Mouse (Mus musculus): Measurements from ENCODE around the gene Pecr. TPM values are rescaled to one million over a fixed set of nuclear protein-coding genes. Genes with fewer than 3 reads are reported as not detected.

Gene Pecr
- polyA plus RNA-seq, 1 experiment, result 5.6 TPM

DNA sequence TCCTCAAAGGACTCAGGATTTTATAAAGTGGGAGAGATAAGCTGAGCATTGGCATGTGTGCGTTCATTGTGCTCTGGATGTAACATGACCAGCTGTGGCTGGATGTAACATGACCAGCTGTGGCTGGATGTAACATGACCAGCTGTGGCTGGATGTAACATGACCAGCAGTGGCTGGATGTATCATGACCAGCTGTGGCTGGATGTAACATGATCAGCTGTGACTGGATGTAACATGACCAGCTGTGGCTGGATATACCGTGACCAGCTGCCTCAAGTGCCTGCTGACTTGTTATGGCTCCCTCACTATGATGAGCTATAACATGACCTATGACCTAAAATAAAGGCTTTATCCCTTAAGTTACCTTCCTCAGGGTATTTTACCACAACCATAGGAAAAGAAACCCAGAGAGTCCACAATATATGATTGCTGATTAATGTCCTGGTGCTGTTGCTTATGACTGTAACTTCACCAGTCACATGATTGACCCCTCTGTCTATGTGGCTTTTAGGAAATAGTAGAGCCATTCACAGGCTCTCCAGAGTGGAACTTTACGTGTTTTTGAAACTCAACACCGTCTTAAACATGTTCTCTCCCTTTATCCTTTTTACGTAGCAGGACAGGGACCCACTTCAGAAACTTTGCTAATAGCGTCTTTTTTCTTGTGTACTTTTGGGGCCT lies 25.8 kb upstream of the Pecr start:
- Histone ChIP-seq H3K4me3 (ENCODE audit: insufficient read depth, low read length) (no peak overlapping the region), H3K27ac (ENCODE audit: insufficient read depth, low read depth, low read length) (no peak overlapping the region), H3K4me1 (ENCODE audit: control insufficient read depth, insufficient read depth, low read length) (peaks cover 6% of the 10 kb centered on the region)
- no peak for TF ChIP-seq CTCF (IDR thresholded peaks at IDR 0.05; ENCODE audit: low read depth, low read length)
- no peak for TF ChIP-seq POLR2A (IDR thresholded peaks at IDR 0.05; ENCODE audit: borderline replicate concordance, low read depth, low read length)

DNA sequence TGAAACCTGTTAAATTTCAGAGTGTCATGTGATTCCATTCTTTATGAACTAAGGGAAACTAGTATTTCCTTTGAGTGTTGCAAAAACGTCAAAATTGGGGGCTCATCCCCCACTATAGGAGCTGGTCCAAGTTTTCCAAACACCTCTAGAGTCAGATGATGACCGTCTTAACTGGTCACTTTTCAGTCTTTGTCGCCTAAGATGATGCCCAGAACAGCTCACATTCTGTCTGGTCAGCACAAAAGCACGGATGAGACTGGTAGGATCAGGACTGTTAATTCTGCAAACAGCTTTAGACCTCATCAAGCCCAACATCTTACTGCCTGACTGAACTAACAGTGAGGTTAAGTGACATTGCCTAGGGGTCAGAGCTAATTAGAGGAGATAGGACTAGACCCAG lies 24.8 kb upstream of the Pecr start:
- Histone ChIP-seq H3K4me1 (ENCODE audit: control insufficient read depth, insufficient read depth, low read length) (peaks cover 6% of the 10 kb centered on the region), H3K4me3 (ENCODE audit: insufficient read depth, low read length) (no peak overlapping the region), H3K27ac (ENCODE audit: insufficient read depth, low read depth, low read length) (no peak overlapping the region)
- TF ChIP-seq CTCF (IDR thresholded peaks at IDR 0.05; ENCODE audit: low read depth, low read length) (no peak), POLR2A (IDR thresholded peaks at IDR 0.05; ENCODE audit: borderline replicate concordance, low read depth, low read length) (no peak)

DNA sequence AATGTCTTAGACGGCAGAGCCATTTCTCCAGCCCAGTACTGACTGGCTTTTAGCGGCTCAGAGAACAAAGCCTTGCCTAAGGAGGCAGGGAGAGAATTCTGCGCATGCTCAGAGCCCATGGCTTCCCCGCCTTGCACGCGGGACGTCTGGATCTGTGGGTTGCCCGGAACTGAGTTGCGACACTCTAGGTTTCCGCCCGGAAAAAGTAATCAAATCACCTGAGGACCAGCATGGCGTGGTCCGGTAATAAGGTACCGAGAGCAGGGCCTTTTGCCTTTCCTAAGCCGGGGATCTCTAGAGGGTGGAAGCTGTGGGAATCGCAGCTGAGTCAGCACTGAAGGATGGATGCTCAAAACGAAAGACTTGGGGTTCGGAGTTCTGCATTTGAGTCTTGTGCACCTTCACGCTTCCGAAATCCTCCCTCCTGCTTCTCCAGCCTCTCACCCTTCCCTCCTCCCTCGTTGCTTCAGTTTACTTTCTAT lies 23.2 kb upstream of the Pecr start, which contains the start of gene Xrcc5:
Gene Xrcc5 (plus strand): TSS at position 105 of the 482 bp plus-strand sequence.
- peaks cover 6% of the 10 kb centered on the region for H3K4me1 ChIP-seq (ENCODE audit: control insufficient read depth, insufficient read depth, low read length)
- TF ChIP-seq POLR2A (IDR thresholded peaks at IDR 0.05; ENCODE audit: borderline replicate concordance, low read depth, low read length), result no peak
- H3K27ac ChIP-seq (ENCODE audit: insufficient read depth, low read depth, low read length), result peak within 1 kb of the TSS; percentile 42
- H3K4me3 ChIP-seq (ENCODE audit: insufficient read depth, low read length), result peak within 1 kb of the TSS; percentile 67

DNA sequence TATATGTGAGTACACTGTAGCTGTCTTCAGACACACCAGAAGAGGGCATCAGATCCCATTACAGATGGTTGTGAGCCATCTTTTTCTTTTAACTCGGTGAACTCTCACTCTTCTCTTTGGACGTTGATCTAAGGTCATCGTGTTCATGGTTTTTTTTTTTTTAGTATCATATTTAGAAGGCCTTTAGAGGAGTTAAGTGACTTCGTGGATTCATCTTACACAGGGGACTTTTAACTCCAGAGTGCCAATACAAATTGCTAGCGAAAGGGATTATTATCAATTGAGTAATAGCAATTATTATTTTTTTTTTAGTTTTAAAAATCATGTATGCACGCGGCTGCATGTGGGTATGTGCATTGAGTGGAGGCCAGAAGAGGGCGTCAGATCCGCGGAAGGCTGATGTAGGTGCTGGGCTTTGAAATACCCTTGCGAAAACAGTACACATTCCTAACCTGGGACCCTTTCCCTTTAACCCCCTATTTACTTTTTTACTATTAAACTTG lies 22.6 kb upstream of the Pecr start:
- TF ChIP-seq POLR2A (IDR thresholded peaks at IDR 0.05; ENCODE audit: borderline replicate concordance, low read depth, low read length) (no peak), CTCF (IDR thresholded peaks at IDR 0.05; ENCODE audit: low read depth, low read length) (peak; percentile 73)
- peaks cover 6% of the 10 kb centered on the region for H3K4me1 ChIP-seq (ENCODE audit: control insufficient read depth, insufficient read depth, low read length)
- H3K4me3 ChIP-seq (ENCODE audit: insufficient read depth, low read length), result peak overlapping the region; percentile 67; the same call in 1 of the 2 replicates
- H3K27ac ChIP-seq (ENCODE audit: insufficient read depth, low read depth, low read length), result peak overlapping the region; percentile 42; the same call in 1 of the 2 replicates

DNA sequence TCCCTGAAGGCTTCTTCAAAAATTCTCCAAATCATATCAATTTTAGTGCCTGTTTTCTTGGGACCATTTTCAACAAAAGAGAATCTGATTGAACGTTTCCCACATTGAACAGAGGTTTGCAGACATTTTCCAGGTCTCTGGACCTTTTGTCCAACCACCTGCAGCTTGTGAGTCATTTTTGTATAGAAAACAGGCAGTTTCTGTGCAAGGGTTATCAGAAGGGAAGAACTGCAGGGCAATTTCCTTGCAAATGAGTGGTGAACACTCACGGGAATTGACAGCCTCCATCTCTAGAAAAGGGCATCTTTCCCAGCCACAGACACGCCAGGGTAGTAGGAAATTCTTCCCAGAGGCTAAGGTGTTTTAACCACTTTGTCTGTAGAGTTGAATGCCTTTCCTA lies 22.1 kb upstream of the Pecr start:
- H3K4me1 ChIP-seq (ENCODE audit: control insufficient read depth, insufficient read depth, low read length), result peaks cover 6% of the 10 kb centered on the region
- H3K4me3 ChIP-seq (ENCODE audit: insufficient read depth, low read length), result no peak overlapping the region
- no peak overlapping the region for H3K27ac ChIP-seq (ENCODE audit: insufficient read depth, low read depth, low read length)
- no peak for TF ChIP-seq POLR2A (IDR thresholded peaks at IDR 0.05; ENCODE audit: borderline replicate concordance, low read depth, low read length)
- no peak for TF ChIP-seq CTCF (IDR thresholded peaks at IDR 0.05; ENCODE audit: low read depth, low read length)

DNA sequence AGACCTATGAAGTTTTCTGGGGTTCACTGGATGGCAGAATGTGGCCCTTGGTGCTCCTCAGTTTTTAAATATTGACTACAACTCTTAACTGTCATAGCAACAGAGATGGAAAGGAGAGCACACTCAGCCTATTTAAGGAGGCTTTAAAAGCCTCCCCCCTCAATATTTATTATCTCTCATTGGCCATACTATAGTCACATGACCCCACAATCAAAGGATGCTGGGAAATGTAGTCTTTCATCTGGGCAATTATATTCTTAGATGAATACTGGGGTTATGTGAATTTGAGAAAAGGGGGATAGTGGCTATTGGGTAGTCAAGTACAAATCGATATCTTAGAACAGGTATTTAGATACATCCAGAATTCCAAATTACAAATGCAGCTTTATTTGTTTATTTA lies 17.7 kb upstream of the Pecr start:
- H3K4me3 ChIP-seq (ENCODE audit: insufficient read depth, low read length), result no peak overlapping the region
- peaks cover 3% of the 10 kb centered on the region for H3K4me1 ChIP-seq (ENCODE audit: control insufficient read depth, insufficient read depth, low read length)
- TF ChIP-seq POLR2A (IDR thresholded peaks at IDR 0.05; ENCODE audit: borderline replicate concordance, low read depth, low read length) (no peak), CTCF (IDR thresholded peaks at IDR 0.05; ENCODE audit: low read depth, low read length) (no peak)
- H3K27ac ChIP-seq (ENCODE audit: insufficient read depth, low read depth, low read length), result no peak overlapping the region

DNA sequence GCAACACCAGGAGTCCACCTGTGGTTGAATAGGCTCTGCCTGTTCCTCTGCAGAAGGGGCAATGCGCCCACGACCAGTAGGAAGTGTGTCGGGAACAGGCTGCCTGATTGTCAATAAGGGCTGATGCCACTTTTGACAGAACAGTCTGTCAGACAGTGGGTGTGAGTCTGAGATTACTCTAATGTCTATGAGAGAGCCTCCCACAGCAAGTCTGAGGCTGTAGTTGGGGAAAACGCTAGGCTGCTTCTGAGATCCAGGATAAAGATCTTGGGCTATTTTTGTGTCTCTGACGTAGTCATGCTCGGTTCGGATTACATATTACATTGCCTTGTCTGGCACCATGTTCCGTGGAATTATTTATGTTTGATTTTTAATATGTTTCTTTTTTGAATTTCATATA lies 11.6 kb upstream of the Pecr start:
- Histone ChIP-seq H3K4me3 (ENCODE audit: insufficient read depth, low read length) (no peak overlapping the region), H3K4me1 (ENCODE audit: control insufficient read depth, insufficient read depth, low read length) (no peaks in the 10 kb centered on the region), H3K27ac (ENCODE audit: insufficient read depth, low read depth, low read length) (no peak overlapping the region)
- no peak for TF ChIP-seq CTCF (IDR thresholded peaks at IDR 0.05; ENCODE audit: low read depth, low read length)
- no peak for TF ChIP-seq POLR2A (IDR thresholded peaks at IDR 0.05; ENCODE audit: borderline replicate concordance, low read depth, low read length)

DNA sequence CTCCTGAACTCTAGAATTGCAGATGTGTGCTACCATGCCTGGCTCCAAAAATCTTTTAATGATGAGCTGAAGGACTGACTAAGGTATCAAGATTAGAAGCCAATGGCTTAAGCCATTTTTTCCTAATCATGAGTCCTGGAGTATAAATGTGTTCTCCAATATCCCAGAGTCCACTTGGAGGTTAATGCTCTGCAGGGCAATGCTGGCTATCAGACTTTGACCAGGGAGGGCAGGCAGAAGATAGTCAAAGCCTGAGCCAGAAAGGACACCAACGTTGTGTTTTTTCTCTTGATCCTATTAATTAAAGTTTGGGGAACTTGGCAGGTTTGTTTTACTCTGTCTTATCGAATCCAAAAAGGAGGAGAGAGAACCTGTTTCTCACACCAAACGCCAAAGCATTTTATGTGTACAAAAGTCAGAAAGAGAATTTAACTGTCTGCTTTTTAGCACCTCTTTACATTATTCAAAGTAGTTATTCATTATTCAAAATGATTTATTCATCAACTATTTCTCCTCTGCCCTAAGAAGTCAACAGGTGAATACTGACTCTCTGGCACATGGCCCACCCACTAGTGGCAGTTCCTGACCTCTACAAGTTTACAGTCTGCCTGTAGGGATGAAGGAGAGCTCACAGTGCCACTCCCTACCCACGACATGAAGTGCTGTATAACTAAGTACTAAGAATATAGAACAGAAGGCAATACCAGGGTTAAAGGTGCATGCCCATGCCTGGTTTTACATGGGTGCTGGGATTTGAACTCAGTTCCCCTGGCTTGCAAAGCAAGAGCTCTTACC lies 10.0 kb upstream of the Pecr start:
- TF ChIP-seq CTCF (IDR thresholded peaks at IDR 0.05; ENCODE audit: low read depth, low read length) (no peak), POLR2A (IDR thresholded peaks at IDR 0.05; ENCODE audit: borderline replicate concordance, low read depth, low read length) (no peak)
- Histone ChIP-seq H3K4me3 (ENCODE audit: insufficient read depth, low read length) (no peak overlapping the region), H3K27ac (ENCODE audit: insufficient read depth, low read depth, low read length) (no peak overlapping the region), H3K4me1 (ENCODE audit: control insufficient read depth, insufficient read depth, low read length) (no peaks in the 10 kb centered on the region)

DNA sequence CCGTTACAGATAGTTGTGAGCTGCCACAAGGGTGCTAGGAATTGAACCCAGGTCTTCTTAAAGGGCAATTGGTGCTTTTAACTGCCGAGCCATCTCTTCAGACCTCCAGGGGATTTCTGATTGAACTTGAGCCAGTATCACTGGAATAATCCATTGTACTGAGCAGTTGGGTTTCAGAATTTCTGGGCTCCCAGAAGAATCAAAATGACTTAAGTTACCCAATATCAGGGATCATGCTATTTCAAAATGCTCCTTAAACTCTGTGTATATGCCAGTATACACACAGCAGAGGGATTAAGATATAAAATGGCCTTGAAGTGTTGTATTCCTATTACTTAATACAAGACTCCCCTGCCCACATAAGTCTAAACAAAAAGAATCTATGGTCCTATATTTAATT lies 7.8 kb upstream of the Pecr start:
- no peaks in the 10 kb centered on the region for H3K4me1 ChIP-seq (ENCODE audit: control insufficient read depth, insufficient read depth, low read length)

DNA sequence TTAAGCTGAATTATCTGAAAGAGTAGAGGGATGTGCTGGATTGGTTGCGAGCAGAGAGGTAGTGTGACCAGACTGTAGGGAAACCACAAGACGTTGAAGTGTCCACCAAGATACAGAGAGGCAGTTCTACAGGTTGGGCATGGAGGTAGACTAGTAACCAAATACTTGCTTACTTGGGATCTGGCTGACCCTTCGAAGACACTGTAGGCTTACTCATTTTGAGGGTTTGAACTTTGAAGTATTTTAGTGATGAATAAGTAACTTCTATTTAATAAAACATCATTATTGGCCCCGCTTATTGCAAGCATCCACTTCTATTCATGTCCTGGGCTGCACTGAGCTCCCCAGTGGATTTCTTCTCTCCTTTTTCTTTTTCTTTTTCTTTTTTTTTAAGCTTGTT lies 7.3 kb upstream of the Pecr start:
- TF ChIP-seq CTCF (IDR thresholded peaks at IDR 0.05; ENCODE audit: low read depth, low read length) (no peak), POLR2A (IDR thresholded peaks at IDR 0.05; ENCODE audit: borderline replicate concordance, low read depth, low read length) (no peak)
- H3K27ac ChIP-seq (ENCODE audit: insufficient read depth, low read depth, low read length), result no peak overlapping the region
- no peaks in the 10 kb centered on the region for H3K4me1 ChIP-seq (ENCODE audit: control insufficient read depth, insufficient read depth, low read length)
- no peak overlapping the region for H3K4me3 ChIP-seq (ENCODE audit: insufficient read depth, low read length)

More for the DNA sequence above, 7.8 kb upstream of the Pecr start:
- TF ChIP-seq POLR2A (IDR thresholded peaks at IDR 0.05; ENCODE audit: borderline replicate concordance, low read depth, low read length), result no peak
- no peak for TF ChIP-seq CTCF (IDR thresholded peaks at IDR 0.05; ENCODE audit: low read depth, low read length)
- Histone ChIP-seq H3K27ac (ENCODE audit: insufficient read depth, low read depth, low read length) (no peak overlapping the region), H3K4me3 (ENCODE audit: insufficient read depth, low read length) (no peak overlapping the region)

Data from bone marrow macrophage, adult 2 months (primary cell).